In the genomic region with DNA sequence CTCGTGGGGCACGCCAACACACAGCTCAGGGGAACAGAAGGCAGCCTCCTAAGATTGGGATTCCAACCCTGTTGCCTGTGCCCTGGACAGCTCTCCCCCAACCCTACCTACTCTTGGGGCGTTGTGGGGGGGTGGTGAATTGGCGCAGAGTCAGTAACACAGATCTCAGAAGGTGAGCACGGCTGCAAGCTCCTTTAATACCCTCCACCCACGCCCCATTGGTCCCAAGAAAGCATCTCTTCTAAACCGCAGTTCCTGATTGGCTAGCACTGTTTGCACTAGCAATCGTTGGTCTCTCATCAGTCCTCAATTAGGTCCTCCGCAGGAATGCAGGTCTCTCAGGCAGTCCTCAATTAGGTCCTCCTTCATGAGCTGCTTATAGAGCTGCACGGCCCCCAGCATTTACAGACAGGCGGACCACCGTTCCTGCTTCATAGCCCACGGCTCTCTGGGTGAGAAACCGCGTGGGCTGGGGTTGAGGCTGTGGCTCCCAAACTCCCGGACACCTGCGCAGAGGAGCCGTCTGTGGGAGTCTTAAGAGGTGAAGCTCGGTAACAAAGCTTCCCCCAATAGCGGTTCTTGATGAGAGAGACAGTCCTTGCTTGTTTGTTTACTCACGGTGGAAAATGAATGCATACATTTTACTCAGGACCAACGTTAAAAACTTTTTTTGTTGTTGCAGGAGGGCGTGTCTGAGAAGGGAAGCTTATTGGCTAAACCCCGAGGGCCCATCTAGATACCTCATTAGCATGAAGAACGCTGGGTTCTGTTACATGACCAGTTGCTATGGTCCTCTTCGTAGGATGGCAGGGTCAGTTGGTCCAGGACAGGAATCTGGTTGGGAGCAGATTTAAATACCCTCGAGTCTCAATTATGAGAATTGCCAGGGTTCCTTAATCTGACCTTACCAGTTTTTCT, we compare ENCODE assay signal across 10 mouse cellular contexts. TPM values are rescaled to one million over a fixed set of nuclear protein-coding genes. Genes with fewer than 3 reads are reported as not detected.
A peak's percentile ranks its signal among the peaks of the same experiment; 100 is the strongest.
DNase-seq lines count a peak whose midpoint lies in the region; ATAC-seq lines count a peak whose summit lies in the region.
"Had no signal": no experiment of that assay in that cellular context is flagged by ENCODE, and none has a peak within 500 bp of the region (broad histone marks: within the 10 kb centered on the region; RNA-seq: fewer than 3 reads in every experiment).

No protein-coding gene starts in this region.

- H3K9me3 ChIP-seq in erythroblast, embryonic 14.5 days (ENCODE audit: control insufficient read depth, low read length), result no peaks in the 10 kb centered on the region
- H3K9me3 ChIP-seq in hindbrain, embryonic 15.5 days, result no peaks in the 10 kb centered on the region

- 33% methylated on average over 27 of the region's 27 CpGs for WGBS in hindbrain, embryonic 15.5 days

- no peak overlapping the region for H3K27ac ChIP-seq in hindbrain, embryonic 15.5 days (replicated peaks)

- peak; percentile 10 for DNase-seq in ovary, adult 18-20 months (ENCODE audit: low spot score)
- no peak for DNase-seq in ovary, postnatal 14 days (ENCODE audit: low spot score)
- peak; percentile 47 for DNase-seq in testis, postnatal 10 days (ENCODE audit: low spot score)
- DNase-seq in spleen, adult 12 weeks (ENCODE audit: low spot score), result no peak

- H3K9ac ChIP-seq in hindbrain, embryonic 15.5 days, result 0 out of 2 replicates have a peak overlapping the region, but pooled peaks have one; percentile 8

- peak overlapping the region; percentile 30 for H3K4me3 ChIP-seq in erythroblast, embryonic 14.5 days (replicated peaks)
- peak overlapping the region; percentile 17 for H3K4me3 ChIP-seq in hindbrain, embryonic 15.5 days

- peak overlapping the region; percentile 47 for H3K4me2 ChIP-seq in hindbrain, embryonic 15.5 days

- H3K27me3 ChIP-seq in erythroblast, embryonic 14.5 days (ENCODE audit: control insufficient read depth), result peaks cover 7% of the 10 kb centered on the region
- no peaks in the 10 kb centered on the region for H3K27me3 ChIP-seq in hindbrain, embryonic 15.5 days

- H3K36me3 ChIP-seq in erythroblast, embryonic 14.5 days (ENCODE audit: control insufficient read depth), result no peaks in the 10 kb centered on the region
- no peaks in the 10 kb centered on the region for H3K36me3 ChIP-seq in hindbrain, embryonic 15.5 days

- no peak for ATAC-seq in erythroblast, adult 5-6 weeks (replicated peaks; ENCODE audit: low FRiP score, poor library complexity, severe bottlenecking)
- peak; percentile 42; the same call in 1 of the 2 replicates for ATAC-seq in hindbrain, embryonic 15.5 days (ENCODE audit: low FRiP score, low read depth)
- ATAC-seq in erythroid progenitor cell, adult 5-6 weeks (replicated peaks; ENCODE audit: low FRiP score, poor library complexity, severe bottlenecking), result no peak

- H3K4me1 ChIP-seq in erythroblast, embryonic 14.5 days (ENCODE audit: control insufficient read depth), result no peaks in the 10 kb centered on the region; the same call in 1 of the 2 replicates
- peaks cover 10% of the 10 kb centered on the region for H3K4me1 ChIP-seq in hindbrain, embryonic 15.5 days (replicated peaks)

RNA-seq across cellular contexts. Expression of a gene that starts 50.0 kb away (rescaled TPM):
- polyA plus RNA-seq in erythroblast, embryonic 14.5 days (2012), result not detected in 2 replicates
- not detected in 2 replicates for total RNA-seq in erythroblast, adult 5-6 weeks (2015; ENCODE audit: low replicate concordance)
- not detected in 2 replicates for total RNA-seq in erythroblast, adult 5-6 weeks (2017; ENCODE audit: low replicate concordance)
- polyA plus RNA-seq in hindbrain, embryonic 15.5 days (2015; fragmentation: Nextera tagmentation; extraction: Ambion mirVana), result not detected in 2 replicates
- not detected in 2 replicates for total RNA-seq in erythroid progenitor cell, adult 5-6 weeks (2015; ENCODE audit: low replicate concordance)
- not detected in 2 replicates for total RNA-seq in erythroid progenitor cell, adult 5-6 weeks (2017; ENCODE audit: low replicate concordance)
- polyA plus RNA-seq: C2C12; liver, embryonic 16.5 days had no signal

Comparison
In these comparisons a context has a peak if more than half of its experiments do, and no peak if none do; other contexts are left out.
1. DNase-seq: peak in ovary, adult 18-20 months (single experiment) and testis, postnatal 10 days (single experiment); none in ovary, postnatal 14 days (single experiment) and spleen, adult 12 weeks (single experiment).